Mouse (Mus musculus) MN1 (cell line): ENCODE results near the gene Coasy.
"Not testable (repeated sequence)": the region's sequence is repeated elsewhere in the genome, so short reads cannot be mapped to it uniquely, and the experiment has no call there.

Experiments
- DNase-seq: peaks from one replicate; pipeline ENCODE4 v3.0.0-alpha.2; 2016; ENCODE audit warnings: low spot score

The Coasy gene

GRCm38 (mm10) chr11:101089931-101090330 is 7.6 kb downstream of the Coasy start:
- DNase-seq: no peak

GRCm38 (mm10) chr11:101094930-101095313 is 12.6 kb downstream of the Coasy start:
- DNase-seq: no peak

DNA sequence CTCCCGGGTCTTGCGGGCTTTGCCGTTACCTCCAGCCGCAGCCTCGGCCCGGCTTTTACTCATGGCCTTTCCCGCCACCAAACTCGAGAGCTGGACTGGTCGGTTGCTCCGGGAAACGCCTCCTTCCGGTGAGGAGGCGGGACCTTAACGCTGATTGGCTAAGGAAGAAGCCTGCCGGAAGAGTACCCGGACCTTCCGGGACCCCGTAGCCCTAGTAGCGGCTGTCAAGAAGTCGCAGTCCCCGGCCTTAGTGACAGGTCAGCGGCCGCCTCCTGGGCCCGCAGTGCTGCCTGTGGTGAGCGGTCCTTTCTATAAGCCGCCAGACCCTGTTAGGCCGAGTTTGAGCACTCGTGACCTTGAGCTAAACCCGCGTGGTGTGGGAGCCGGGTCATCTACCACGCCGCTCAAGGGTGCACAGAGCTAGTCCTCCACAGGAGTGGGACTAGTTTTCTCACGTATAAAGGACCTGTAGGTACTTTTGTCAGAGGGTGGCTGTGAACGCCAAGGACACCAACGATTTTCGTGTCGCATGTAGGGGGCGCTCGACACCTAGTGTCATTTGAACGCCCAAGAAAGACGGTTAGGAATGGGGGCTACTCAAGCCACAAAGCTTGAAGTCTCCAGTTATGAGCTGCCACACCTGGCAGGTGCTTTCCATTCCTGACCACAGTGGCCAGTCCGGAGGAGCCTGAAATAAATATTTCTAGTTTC is 13.1 kb downstream of the Coasy start, which contains the start of gene Psmc3ip:
Gene Psmc3ip (minus strand): TSS at position 123 of the 711 bp plus-strand sequence.
- peak; percentile 91 for DNase-seq

DNA sequence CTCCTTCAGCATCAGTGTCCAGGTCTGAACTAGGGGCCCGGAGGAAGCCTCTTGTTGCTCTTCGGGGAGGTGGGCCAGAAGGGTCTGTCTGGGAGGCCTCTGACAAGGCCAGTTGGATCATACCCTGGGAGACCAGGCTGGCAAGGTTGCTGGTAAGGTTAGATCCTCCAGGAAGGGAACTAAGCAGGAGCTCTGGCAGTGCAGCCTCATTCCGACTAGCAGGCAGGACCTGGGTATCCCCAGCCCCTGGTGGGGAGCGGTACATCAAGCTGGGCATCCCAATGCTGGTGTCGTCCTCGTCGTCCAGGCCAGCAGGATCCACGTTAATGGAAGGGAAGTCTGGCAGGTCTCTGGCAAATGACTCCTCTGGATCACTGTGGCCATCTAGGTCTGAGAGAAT is 15.9 kb downstream of the Coasy start:
- no peak for DNase-seq

DNA sequence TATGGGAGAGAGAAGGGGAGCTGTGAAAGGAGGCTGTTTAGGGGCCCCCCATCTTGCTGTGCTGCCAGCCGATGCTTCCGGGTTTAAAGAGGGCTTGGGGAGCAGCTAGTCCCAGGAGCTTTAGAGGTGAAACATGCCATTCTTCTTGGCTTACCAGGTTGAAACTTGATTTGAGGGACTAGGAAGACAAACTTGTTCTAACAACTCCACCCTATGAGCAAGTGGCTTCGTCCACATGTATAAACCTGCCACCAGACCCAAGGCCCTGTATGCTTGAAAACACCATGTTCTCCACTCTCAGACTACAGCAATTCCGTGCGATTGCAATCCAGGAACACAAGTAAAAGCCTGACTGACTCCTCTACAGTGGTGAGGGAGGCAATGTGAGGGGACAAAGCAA is 20.6 kb downstream of the Coasy start:
- no peak for DNase-seq

DNA sequence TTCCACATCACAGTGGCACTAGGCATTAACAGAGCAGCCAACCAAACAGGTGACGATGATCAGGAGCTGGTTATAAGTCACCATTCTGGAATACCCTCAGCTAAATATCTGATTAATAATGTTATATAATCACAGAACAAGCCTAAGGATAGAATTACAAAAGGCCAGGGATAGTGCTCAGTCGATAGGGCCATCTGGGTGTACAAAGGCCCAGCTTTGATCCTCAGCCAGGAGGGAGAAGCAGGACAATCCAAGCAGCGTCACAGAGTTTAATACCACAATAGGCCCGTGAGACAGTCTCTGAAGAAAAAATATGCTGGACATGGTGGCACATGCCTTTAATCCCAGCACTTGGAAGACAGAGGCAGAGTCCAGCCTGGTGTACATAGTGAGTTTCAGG is 27.0 kb downstream of the Coasy start:
- DNase-seq: no peak

GRCm38 (mm10) chr11:101110708-101111107 is 28.3 kb downstream of the Coasy start:
- DNase-seq: no peak

DNA sequence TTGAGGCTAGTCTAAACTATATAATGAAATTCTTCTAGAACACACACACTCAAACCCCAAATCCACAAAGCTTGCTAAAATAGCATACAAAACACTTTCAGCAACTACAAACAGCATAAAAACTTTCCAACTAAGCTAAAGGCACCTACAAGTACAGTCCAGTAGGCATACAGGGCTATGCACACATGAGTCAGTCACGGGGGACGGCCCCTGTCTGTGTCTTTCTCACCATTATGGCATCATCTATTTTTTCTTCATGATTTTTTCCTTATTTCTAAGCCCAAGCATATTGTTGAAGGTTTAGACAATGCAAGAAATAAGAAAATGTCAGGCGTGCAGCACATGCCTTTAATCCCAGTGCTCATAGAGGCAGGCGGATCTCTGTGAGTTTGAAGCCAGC is 28.8 kb downstream of the Coasy start:
- no peak for DNase-seq

- no peak for DNase-seq
These were observed 29.8 kb downstream of the Coasy start for GRCm38 (mm10) chr11:101112186-101112585.

GRCm38 (mm10) chr11:101115564-101115963 is 33.2 kb downstream of the Coasy start:
- peak; percentile 35 for DNase-seq

DNA sequence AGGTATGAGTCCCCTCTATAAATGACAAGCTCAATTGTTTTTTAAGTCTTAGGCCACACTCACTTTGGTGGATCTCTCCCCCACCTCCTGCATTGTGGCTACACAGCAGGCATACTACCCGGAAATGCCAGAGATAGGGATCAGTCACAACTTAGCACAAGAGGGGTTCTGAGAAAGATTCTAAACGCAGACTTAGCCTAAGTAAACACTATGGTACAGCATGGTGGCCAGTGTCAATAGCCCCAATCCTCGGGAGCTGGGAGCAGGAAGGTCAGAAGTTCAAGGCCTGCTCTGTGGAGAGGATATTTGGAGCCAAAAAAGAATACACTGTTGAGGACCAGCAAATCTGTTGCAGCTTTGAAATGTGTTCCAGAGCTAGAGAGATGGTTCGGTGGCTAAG is 35.7 kb downstream of the Coasy start:
- DNase-seq: no peak

DNA sequence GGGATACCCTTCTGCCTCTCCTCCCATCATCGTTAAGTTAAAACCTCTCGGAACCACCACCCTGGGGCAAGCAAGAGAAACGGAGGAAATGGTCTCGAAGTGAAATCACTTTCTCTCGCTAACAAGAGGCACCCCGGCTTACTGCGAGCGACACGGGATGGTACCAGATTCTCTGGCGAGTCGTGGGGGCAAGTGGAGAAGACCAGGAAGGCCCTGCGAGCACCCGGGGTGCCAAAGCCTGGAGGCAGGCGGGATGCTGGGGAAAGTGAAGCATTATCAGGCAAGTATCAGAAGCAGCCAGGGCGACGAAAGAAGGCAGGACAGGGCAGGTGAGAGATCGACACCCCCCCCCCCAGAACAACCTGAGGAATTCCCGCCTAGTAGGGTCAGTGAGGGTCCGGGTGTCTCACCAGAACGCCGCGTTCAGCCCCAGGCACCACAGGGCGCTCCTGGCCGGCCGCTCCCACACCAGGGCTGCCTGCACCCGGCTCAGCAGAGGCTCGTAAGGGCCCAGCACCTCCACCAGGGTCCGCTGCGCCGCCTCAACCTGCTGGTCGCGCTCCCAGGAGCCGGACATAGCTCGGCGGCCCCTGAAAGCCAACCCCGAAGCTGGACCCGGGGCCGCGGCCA is 36.9 kb downstream of the Coasy start:
- no peak for DNase-seq

GRCm38 (mm10) chr11:101119761-101120544 is 37.6 kb downstream of the Coasy start, which contains the start of the genes Retreg3 and Tubg1:
Gene Retreg3, minus strand, starts transcription at chr11:101119893.
Gene Tubg1, plus strand, starts transcription at chr11:101119938.
- peak; percentile 99 for DNase-seq

DNA sequence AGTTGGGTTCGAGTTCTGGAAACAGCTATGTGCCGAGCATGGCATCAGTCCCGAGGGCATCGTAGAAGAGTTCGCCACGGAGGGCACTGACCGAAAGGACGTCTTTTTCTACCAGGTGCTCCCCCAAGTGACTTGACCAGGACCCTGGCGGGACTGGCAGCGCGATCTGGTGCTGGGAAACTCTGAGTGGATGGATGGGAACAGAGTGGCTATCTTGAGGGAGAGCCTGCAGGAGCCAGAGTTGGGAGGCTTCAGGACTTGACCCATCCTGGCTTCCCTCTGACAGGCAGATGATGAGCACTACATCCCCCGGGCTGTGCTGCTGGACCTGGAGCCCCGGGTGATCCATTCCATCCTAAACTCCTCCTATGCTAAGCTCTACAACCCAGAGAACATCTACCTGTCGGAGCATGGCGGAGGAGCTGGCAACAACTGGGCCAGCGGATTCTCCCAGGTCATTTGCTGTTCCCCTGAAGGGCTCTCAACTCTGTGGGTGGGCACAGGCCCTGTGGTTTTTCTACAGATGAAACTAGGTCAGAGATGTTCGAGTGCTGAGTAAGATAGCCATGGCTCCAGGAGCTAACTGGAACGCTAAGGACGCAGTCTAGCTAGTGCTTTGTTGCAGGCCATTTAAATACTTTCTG is 38.3 kb downstream of the Coasy start:
- DNase-seq: no peak

DNA sequence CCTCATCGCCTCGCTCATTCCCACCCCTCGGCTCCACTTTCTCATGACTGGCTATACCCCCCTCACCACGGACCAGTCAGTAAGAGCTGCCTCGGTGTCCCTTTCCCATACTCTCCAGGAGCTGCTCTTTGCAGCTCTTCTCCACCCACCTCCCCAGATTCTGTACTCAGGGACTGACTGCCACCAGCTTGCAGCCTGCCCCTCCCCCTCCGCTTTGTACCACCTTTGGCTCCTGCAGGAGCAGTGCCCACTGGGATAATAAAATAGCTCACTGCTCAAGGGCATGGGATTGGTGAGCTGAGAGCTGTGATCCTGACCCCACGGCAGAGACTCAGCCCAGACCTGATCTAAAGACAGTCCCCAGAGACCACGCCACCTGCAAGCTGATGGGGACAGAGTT is 42.1 kb downstream of the Coasy start:
- not testable (repeated sequence) for DNase-seq

DNA sequence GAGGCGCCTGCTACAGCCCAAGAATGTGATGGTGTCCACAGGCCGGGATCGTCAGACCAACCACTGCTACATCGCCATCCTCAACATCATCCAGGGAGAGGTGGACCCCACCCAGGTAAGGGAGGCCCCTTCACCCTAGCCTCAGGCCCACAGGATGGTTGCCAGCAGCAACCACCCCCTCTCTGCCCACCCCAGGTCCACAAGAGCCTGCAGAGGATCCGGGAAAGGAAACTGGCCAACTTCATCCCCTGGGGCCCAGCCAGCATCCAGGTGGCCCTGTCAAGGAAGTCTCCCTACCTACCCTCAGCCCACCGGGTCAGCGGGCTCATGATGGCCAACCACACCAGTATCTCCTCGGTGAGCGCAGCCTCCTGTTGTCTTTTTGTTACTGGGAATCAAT is 42.6 kb downstream of the Coasy start:
- not testable (repeated sequence) for DNase-seq

GRCm38 (mm10) chr11:101127075-101127474 is 44.7 kb downstream of the Coasy start:
- DNase-seq: no peak

- DNase-seq: no peak
These were observed 46.7 kb downstream of the Coasy start for GRCm38 (mm10) chr11:101128996-101129577.

GRCm38 (mm10) chr11:101130056-101130756 is 47.8 kb downstream of the Coasy start:
- DNase-seq: no peak

DNA sequence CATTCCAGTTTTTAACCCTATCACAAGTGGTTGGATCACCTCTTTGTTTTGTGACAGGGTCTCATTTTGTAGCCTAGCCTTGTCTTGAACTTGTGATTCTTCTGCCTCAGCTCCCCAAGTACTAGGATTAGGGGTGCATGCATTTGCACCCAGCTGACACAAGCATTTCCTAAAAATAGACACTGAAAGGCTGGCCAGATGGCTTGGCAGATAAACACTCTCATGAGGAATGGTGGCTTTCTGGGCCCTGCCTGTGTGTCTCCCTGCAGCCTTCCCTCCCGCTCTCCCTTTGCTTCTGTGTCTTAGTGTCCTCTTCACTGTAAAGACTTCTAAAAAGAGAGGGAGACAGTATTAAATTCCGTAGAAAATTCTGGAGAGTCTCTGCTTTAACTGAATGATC is 48.8 kb downstream of the Coasy start:
- DNase-seq: no peak

GRCm38 (mm10) chr11:101131701-101132100 is 49.3 kb downstream of the Coasy start:
- no peak for DNase-seq
